Mouse (Mus musculus): Measurements from ENCODE around the gene Hrasls5.

The Hrasls5 gene

GRCm38 (mm10) chr19:7687988-7688387, 75.6 kb downstream of the Hrasls5 start:
- no peak for TF ChIP-seq GATA4 (IDR thresholded peaks at IDR 0.05; ENCODE audit: insufficient replicate concordance, low read length)

Measured in liver, adult (tissue).